Mouse (Mus musculus) olfactory bulb, adult 2 months (tissue): ENCODE results near the gene Ptms.

Experiments
- CTCF ChIP-seq: fragments of 200-500 bp; IDR thresholded peaks from 2 replicates; pipeline ENCODE4 v1.5.1; 2012; ENCODE audit warnings: low read depth, mild to moderate bottlenecking, low read length, moderate library complexity; ENCODE audit not compliant: insufficient read depth
- POLR2A ChIP-seq: fragments of 200-500 bp; IDR thresholded peaks from 2 replicates; pipeline ENCODE4 v1.6.1; 2012; ENCODE audit warnings: mild to moderate bottlenecking, low read depth, low read length, moderate library complexity; ENCODE audit not compliant: insufficient read depth

GRCm38 (mm10) chr6:124915160-124915941, 4.6 kb downstream of the Ptms start:
- TF ChIP-seq CTCF (no peak), POLR2A (no peak)
